Mouse (Mus musculus) liver, embryonic 13.5 days (tissue): ENCODE results near the gene Tcp11l1. TPM values are rescaled to one million over a fixed set of nuclear protein-coding genes. Genes with fewer than 3 reads are reported as not detected.
A peak's percentile ranks its signal among the peaks of the same experiment; 100 is the strongest.

ENCODE experiments used
- ATAC-seq: fragments of 200-750 bp; cut with Nextera tagmentation; 2 replicates; pipeline ENCODE4 v1.8.0; 2017; ENCODE audit warnings: low read depth, mild to moderate bottlenecking, moderate number of reproducible peaks, moderate library complexity
- DNase-seq: peaks from one replicate; pipeline ENCODE4 v3.0.0; 2022
- H3K27ac ChIP-seq: fragments of 300-500 bp; sonication (generic); 2 replicates; pipeline ENCODE4 v1.5.1; 2015; ENCODE audit warnings: moderate library complexity, mild to moderate bottlenecking, inconsistent platforms
- H3K27me3 ChIP-seq: fragments of 300-500 bp; sonication (generic); 2 replicates; pipeline ENCODE4 v1.6.1; 2015; ENCODE audit warnings: mild to moderate bottlenecking, inconsistent platforms
- H3K36me3 ChIP-seq: fragments of 300-500 bp; sonication (generic); 2 replicates; pipeline ENCODE4 v1.6.1; 2015; ENCODE audit warnings: mild to moderate bottlenecking, inconsistent platforms
- H3K4me1 ChIP-seq: fragments of 300-500 bp; sonication (generic); replicated peaks from 2 replicates; pipeline ENCODE4 v1.6.1; 2015; ENCODE audit warnings: inconsistent platforms
- H3K4me2 ChIP-seq: fragments of 300-500 bp; sonication (generic); 2 replicates; pipeline ENCODE4 v1.6.1; 2015; ENCODE audit warnings: inconsistent platforms, mild to moderate bottlenecking, moderate library complexity
- H3K4me3 ChIP-seq: fragments of 300-500 bp; sonication (generic); replicated peaks from 2 replicates; pipeline ENCODE4 v1.5.1; 2015; ENCODE audit warnings: mild to moderate bottlenecking, inconsistent platforms
- H3K9ac ChIP-seq: fragments of 300-500 bp; sonication (generic); 2 replicates; pipeline ENCODE4 v1.6.1; 2015; ENCODE audit warnings: mild to moderate bottlenecking, inconsistent platforms
- H3K9me3 ChIP-seq: fragments of 300-500 bp; sonication (generic); replicated peaks from 2 replicates; pipeline ENCODE4 v1.6.1; 2016; ENCODE audit warnings: inconsistent platforms
- WGBS: fragments of 180-500 bp; shearing (Covaris S2); methylation state at CpG from one replicate; pipeline ENCODE4 v1.1.7; 2015; ENCODE audit not compliant: insufficient replicate concordance; 5-methylcytosine and 5-hydroxymethylcytosine counted together
- polyA plus RNA-seq: library from polyadenylated mRNA; unstranded; fragments of >200 nt; fragmentation: Nextera tagmentation; extraction: Ambion mirVana; gene quantifications from 2 replicates; pipeline ENCODE4 v1.2.1, GENCODE M21; 2015

The Tcp11l1 gene
- polyA plus RNA-seq, 1 experiment from 2014 or later = 6.9 TPM

DNA sequence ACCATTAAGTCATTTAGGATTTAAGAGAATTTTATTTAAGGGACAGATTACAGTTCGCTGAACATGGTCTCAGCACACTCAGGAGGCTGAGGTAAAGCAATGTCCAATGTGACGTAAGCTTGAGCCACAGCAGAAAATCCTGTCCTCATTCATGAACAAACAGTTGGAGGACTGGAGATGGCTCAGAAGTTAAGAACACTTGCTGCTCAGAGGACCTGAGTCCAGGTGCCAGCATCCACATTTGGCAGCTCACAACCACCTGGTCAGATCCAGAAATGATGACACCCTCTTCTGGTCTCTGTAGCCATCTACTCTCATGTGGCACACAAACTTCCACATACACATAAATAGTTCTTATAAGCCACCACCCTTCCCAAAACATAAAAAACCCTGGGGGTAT is 27.7 kb upstream of the Tcp11l1 start:
- DNase-seq (no peak), ATAC-seq (no peak)
- H3K36me3 ChIP-seq = no peaks in the 10 kb centered on the region
- 76% methylated on average over 2 of the region's 2 CpGs for WGBS
- H3K9ac ChIP-seq = no peak overlapping the region
- H3K9me3 ChIP-seq = no peaks in the 10 kb centered on the region
- H3K4me3 ChIP-seq = no peak overlapping the region
- H3K4me2 ChIP-seq = no peak overlapping the region
- H3K27ac ChIP-seq = no peak overlapping the region
- peaks cover 41% of the 10 kb centered on the region for H3K27me3 ChIP-seq
- H3K4me1 ChIP-seq = peaks cover 2% of the 10 kb centered on the region; the same call in 1 of the 2 replicates

DNA sequence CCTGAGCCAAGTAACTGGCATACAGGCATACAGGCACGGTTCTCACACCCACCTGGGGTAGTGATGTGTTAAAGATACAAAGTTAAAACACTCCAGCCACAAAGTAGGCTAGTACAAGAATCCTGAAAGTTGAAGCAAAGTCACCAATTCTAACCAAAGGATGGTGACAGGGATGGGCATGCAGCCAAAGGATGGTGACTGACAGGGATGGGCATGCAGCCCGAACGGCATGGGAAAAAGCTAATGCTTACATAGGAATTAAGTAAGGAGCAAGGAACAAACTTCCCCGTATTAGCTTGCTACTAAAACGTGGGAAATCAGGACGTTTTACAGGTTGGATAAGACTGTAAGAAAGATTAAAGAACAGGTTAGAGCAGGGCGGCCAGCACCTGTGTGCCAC is 24.3 kb upstream of the Tcp11l1 start:
- ATAC-seq (no peak), DNase-seq (no peak)
- Histone ChIP-seq H3K4me1 (no peaks in the 10 kb centered on the region), H3K9ac (no peak overlapping the region), H3K36me3 (no peaks in the 10 kb centered on the region), H3K9me3 (no peaks in the 10 kb centered on the region), H3K27ac (no peak overlapping the region), H3K4me2 (no peak overlapping the region), H3K27me3 (peaks cover 17% of the 10 kb centered on the region), H3K4me3 (no peak overlapping the region)
- WGBS = 65% methylated on average over 7 of the region's 7 CpGs

DNA sequence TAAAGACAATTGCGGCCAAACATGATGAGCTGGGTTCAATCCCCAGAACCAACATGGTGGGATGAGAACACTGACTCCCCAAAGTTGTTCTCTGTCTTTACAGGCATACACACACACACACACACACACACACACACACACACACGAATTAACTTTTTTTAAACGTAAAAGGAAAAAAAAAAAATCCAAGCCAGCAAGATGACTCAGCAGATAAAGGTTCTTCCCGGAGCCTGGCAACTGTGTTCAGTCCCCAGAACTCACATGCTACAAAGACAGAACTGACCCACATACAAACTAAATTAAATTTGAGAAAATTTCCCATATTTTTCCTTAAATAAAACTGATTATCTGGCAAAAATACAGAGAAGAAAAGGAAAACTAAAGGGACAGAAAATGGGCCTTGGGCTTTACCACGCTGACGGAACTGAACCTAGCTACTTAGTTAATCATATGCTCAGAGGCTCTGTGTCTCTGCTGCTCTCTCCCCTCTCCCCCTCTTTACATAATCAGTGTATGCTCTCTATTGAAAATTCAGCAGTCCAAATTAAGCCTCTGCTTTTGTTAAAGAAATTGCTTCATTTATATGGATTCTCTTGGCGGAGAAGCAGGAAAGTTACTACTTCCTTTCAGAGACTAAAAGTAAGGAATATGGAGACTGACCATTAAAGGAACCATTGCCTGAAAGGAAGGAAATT is 20.7 kb upstream of the Tcp11l1 start:
- DNase-seq (no peak), ATAC-seq (no peak)
- 57% methylated on average over 7 of the region's 7 CpGs for WGBS
- Histone ChIP-seq H3K4me1 (no peaks in the 10 kb centered on the region), H3K27me3 (no peaks in the 10 kb centered on the region), H3K4me3 (no peak overlapping the region), H3K9ac (no peak overlapping the region), H3K27ac (no peak overlapping the region), H3K9me3 (no peaks in the 10 kb centered on the region), H3K4me2 (no peak overlapping the region), H3K36me3 (no peaks in the 10 kb centered on the region)

DNA sequence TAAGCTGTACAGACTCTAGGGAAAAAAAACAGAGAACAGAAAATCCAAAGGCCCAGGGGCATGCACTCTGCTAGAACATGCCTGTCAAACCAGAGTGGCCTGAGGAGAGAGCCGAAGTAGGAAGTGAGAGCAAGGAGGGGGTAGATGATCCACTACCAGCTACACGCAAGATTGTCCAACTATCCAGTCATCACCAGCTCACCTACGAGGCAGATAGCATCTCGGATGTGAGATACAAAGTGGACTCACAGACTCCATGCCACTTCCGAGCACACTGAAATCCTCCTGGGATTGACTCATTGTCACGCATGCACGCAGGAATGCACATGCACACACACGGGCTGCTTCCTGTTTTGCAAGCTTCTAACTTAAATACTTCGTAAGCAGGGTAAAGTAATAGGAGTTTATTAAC is 20.1 kb upstream of the Tcp11l1 start:
- WGBS = 55% methylated on average over 9 of the region's 9 CpGs
- ATAC-seq = no peak
- no peaks in the 10 kb centered on the region for H3K27me3 ChIP-seq
- H3K27ac ChIP-seq = no peak overlapping the region
- no peaks in the 10 kb centered on the region for H3K9me3 ChIP-seq
- H3K9ac ChIP-seq = no peak overlapping the region
- no peak overlapping the region for H3K4me3 ChIP-seq
- H3K36me3 ChIP-seq = no peaks in the 10 kb centered on the region
- no peak for DNase-seq
- no peak overlapping the region for H3K4me2 ChIP-seq
- no peaks in the 10 kb centered on the region for H3K4me1 ChIP-seq

DNA sequence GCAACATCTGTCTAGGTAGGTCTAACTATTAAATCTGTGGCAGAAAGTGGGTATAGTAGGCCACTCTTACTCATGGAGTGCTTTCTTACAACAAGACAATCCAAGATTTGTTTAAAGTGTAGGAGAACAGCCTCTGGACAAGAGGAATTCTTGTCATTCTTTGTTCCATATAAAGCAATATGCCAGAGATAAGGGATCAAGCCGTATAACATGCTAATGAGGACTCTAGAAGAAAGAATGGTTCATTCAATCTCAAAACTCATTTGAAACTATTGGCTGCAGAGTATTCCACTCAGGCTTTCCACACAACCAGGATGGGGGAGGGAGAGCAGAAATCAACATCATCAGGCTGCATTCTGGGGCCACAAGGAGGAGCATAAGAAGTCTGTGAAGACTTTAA is 15.4 kb upstream of the Tcp11l1 start:
- Histone ChIP-seq H3K36me3 (no peaks in the 10 kb centered on the region), H3K4me1 (no peaks in the 10 kb centered on the region), H3K27me3 (no peaks in the 10 kb centered on the region), H3K27ac (no peak overlapping the region), H3K4me2 (no peak overlapping the region), H3K4me3 (no peak overlapping the region), H3K9ac (no peak overlapping the region), H3K9me3 (no peaks in the 10 kb centered on the region)
- DNase-seq (no peak), ATAC-seq (no peak)
- 66% methylated on average over 1 of the region's 1 CpGs for WGBS

DNA sequence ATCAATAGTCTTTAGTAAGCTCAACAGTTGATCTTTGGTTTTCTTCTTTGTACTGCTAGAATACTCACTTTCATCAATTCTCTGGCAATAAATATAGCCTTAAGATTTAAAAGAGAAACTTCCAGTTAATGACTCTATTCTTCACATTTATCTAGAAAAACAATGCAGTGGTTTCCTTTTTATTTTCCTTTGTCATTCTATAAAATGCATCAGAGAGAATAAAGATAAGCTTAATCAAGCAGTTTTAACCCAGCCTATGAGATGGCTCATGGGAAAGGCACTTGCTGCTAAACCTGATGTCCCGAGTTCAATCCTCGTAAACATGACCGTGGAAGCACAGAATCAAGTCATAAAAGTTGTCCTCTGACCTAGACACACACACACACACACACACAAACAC is 10.1 kb upstream of the Tcp11l1 start:
- H3K27me3 ChIP-seq = no peaks in the 10 kb centered on the region
- H3K36me3 ChIP-seq = no peaks in the 10 kb centered on the region
- no peaks in the 10 kb centered on the region for H3K4me1 ChIP-seq
- no peak overlapping the region for H3K4me2 ChIP-seq
- ATAC-seq (no peak), DNase-seq (no peak)
- 61% methylated on average over 3 of the region's 3 CpGs for WGBS
- no peak overlapping the region for H3K9ac ChIP-seq
- H3K9me3 ChIP-seq = no peaks in the 10 kb centered on the region
- H3K4me3 ChIP-seq = no peak overlapping the region
- H3K27ac ChIP-seq = no peak overlapping the region

DNA sequence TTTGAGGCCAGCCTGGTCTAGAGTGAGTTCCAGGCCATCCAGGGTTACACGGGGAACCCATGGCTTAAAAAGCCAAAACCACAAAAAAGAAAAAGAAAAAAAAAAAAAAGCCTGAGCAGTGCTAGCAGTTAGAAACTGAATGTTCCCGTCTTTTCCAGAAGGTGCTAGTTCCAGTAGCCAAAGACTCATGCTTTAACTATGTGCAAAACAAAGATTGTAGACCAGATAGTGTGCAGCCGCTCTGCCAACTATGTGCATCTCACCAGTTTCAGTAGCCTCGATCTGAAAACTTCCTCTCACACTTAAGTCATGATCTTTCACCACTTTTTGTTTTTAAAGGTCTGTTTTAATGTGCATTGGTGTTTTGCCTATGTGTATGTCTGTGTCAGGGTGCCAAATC is 5.9 kb upstream of the Tcp11l1 start:
- Histone ChIP-seq H3K4me3 (no peak overlapping the region), H3K9me3 (no peaks in the 10 kb centered on the region), H3K4me1 (no peaks in the 10 kb centered on the region; the same call in 1 of the 2 replicates), H3K9ac (no peak overlapping the region), H3K27ac (no peak overlapping the region), H3K27me3 (peaks cover 12% of the 10 kb centered on the region; the same call in 1 of the 2 replicates), H3K4me2 (no peak overlapping the region), H3K36me3 (no peaks in the 10 kb centered on the region)
- 54% methylated on average over 4 of the region's 4 CpGs for WGBS
- ATAC-seq = no peak
- no peak for DNase-seq

DNA sequence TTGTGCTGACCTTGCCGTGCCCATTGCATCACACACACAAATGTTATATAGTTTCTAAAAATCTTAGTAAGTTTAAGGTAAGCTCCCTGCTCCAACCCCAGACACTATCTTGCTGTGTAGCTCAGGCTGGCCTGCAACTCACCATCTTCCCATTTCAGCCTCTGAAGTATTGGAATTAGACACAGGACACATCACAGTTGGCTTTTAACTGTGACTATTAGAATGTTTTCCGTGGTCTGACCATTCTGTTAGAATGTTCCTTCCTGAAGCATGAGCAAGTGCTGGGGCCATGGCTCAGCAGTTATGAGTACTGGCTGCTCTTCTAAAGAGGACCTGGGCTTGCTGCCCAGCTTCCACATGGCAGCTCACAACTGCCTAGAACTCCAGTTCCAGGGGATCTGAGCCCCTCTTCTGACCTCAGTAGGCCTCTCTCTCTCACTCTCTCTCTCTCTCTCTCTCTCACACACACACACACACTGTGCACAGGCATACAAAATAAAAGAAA is 5.3 kb upstream of the Tcp11l1 start:
- Histone ChIP-seq H3K27ac (no peak overlapping the region), H3K4me2 (no peak overlapping the region), H3K4me3 (no peak overlapping the region), H3K27me3 (peaks cover 17% of the 10 kb centered on the region), H3K9me3 (no peaks in the 10 kb centered on the region), H3K9ac (no peak overlapping the region), H3K4me1 (no peaks in the 10 kb centered on the region; the same call in 1 of the 2 replicates), H3K36me3 (no peaks in the 10 kb centered on the region)
- no peak for DNase-seq
- ATAC-seq = no peak
- 61% methylated on average over 2 of the region's 2 CpGs for WGBS

DNA sequence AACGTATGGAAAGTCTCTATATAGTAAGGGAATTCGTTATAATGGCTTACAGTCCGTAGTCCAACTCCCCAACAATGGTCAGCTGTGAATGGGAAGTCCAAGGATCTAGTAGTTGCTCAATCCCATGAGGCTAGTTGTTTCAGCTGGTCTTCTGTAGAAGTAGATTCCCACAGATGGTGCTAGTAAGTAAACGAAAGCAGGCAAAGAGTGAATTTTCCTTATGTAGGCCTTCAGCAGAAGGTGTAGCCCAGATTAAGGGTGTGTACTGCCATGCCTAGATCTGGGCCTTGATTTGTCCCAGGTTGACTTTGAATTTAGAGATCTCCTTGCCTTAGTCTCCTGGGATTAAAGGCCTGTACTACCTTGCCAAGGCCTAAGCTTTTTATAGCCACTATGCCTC is 4.3 kb upstream of the Tcp11l1 start, which contains the start of gene Pin1rt1:
TSS of gene Pin1rt1 (minus strand) at position 101 of the 400 bp plus-strand sequence.
- DNase-seq (no peak), ATAC-seq (no peak)
- peaks cover 27% of the 10 kb centered on the region for H3K27me3 ChIP-seq
- no peak within 1 kb of the TSS for H3K4me2 ChIP-seq
- H3K27ac ChIP-seq = no peak within 1 kb of the TSS
- no peaks in the 10 kb centered on the region for H3K9me3 ChIP-seq
- 72% methylated on average over 4 of the region's 4 CpGs for WGBS
- no peak within 1 kb of the TSS for H3K4me3 ChIP-seq
- no peak within 1 kb of the TSS for H3K9ac ChIP-seq
- H3K36me3 ChIP-seq = no peaks in the 10 kb centered on the region
- H3K4me1 ChIP-seq = peaks cover 4% of the 10 kb centered on the region

DNA sequence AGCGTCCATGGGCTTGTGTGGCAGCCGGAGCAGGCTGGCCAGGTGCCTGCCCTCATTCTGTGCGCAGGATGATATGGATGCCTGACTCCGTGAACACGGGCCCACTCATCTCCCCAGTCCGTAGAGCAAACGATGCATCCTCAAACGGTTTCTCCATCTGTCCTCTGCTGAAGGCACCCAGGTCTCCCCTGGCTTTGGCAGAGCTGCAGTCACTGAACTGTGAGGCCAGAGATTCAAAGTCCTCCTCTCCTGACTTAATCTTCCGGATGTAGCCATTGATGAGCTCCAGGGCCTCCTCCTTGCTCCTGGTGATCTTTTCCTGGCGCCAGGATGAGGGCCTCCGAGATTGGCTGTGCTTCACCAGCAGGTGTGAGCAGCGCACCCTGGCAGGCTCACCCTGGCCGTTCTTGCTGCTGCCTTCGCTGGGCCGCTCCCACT is 2.3 kb upstream of the Tcp11l1 start:
- Histone ChIP-seq H3K27ac (no peak overlapping the region), H3K9ac (no peak overlapping the region), H3K27me3 (peaks cover 45% of the 10 kb centered on the region), H3K4me1 (peaks cover 11% of the 10 kb centered on the region), H3K4me3 (no peak overlapping the region), H3K4me2 (no peak overlapping the region), H3K9me3 (no peaks in the 10 kb centered on the region), H3K36me3 (no peaks in the 10 kb centered on the region)
- ATAC-seq (no peak), DNase-seq (no peak)
- 59% methylated on average over 15 of the region's 15 CpGs for WGBS

DNA sequence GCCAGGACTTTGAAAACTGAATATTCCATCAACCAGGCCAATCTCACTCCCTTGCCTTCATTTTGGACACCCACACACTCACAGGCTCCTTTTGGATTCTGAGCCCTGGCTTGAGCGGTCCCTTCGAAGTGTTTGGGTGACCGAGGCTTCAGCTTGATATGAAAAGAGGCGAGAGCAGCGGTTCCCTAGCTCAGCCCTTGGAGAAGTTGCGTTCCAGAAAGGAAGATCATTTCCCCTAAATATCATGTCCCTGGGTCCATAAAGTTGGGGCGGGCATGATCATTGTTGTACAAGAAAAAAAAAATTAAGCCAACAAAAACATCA is 479 bp upstream of the Tcp11l1 start:
- Histone ChIP-seq H3K36me3 (no peaks in the 10 kb centered on the region), H3K9me3 (no peaks in the 10 kb centered on the region), H3K4me1 (peaks cover 11% of the 10 kb centered on the region), H3K4me3 (peak overlapping the region; percentile 68), H3K27me3 (peaks cover 45% of the 10 kb centered on the region), H3K27ac (no peak overlapping the region), H3K9ac (peak overlapping the region; percentile 69), H3K4me2 (peak overlapping the region; percentile 68)
- 8% methylated on average over 7 of the region's 7 CpGs for WGBS
- ATAC-seq (no peak), DNase-seq (no peak)
